Mouse (Mus musculus): ENCODE results near the gene Tbc1d22a.

- TF ChIP-seq CTCF (IDR thresholded peaks at IDR 0.05; ENCODE audit: borderline replicate concordance, control insufficient read depth, extremely low read depth, insufficient read depth, low read length, poor library complexity) (no peak), POLR2A (IDR thresholded peaks at IDR 0.05; ENCODE audit: control insufficient read depth, extremely low read depth, insufficient read depth, low read length, poor library complexity) (no peak)
These were observed 245.2 kb downstream of the Tbc1d22a start for GRCm38 (mm10) chr15:86459413-86459812.

All from thymus, adult 2 months (tissue).